Mouse (Mus musculus): ENCODE results near the gene Zfp266. TPM values are rescaled to one million over a fixed set of nuclear protein-coding genes. Genes with fewer than 3 reads are reported as not detected.

Gene Zfp266
- polyA plus RNA-seq, 1 experiment from 2014 or later, result 48.8 TPM

DNA sequence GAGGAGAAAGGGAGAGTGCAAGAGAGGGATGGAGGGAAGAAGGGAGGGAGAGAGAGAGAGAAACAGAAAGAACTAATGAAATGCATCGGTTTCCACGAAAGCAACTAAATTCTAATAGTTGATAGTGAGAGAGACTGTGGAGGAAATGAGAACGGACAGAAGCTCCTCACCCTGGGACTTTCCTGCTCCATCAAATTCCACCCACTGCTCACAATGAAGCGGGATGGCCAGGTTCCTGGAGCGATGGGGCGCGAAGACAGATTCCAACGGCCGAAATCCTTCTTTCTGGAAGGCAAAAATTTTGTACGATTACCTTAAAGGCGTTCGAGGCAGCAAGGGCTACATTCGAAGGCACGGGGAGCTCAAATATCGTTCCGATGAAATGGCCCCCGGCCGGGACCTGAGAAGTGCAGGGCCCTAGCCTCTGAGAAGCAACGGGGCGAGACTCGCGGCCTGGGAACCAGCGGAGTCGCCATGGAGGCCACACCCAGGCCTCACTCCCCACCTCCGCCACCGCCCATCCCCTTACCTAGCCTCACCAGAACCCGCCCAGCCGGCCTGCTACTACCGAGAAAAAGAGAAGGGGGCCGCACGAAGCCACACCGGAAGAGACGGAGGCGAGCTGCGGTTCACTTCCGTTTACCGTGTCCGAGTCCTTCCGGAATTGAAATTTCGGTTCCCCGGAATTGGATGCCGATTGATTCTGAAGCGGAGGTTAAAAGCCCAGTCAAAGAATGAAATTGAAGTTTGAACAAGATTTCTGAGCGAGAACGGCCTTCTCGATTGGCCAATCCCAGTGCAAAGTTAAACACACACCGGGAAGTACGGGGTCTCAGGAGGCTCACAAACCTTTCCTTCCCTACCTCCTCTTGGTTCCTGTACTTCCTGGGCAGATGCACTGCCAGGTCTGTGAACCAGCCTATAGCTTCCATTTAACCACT lies 61.6 kb downstream of the Zfp266 start, which contains the start of gene Zfp26:
Gene Zfp26, minus strand, starts transcription at position 786 of the 941 bp plus-strand sequence.
- Histone ChIP-seq H3K4me2 (ENCODE audit: low read length) (peak within 1 kb of the TSS; percentile 92), H3K27me3 (ENCODE audit: control insufficient read depth, insufficient read depth, low read length) (0 out of 2 replicates have a peak, but pooled peaks cover 3% of the 10 kb centered on the region), H3K4me3 (ENCODE audit: control insufficient read depth in 1 of 2, insufficient read depth in 1 of 2, low read depth in 1 of 2, low read length in 2 of 2) (peak within 1 kb of the TSS; percentile 79 to 89), H3K9me3 (ENCODE audit: control insufficient read depth, low read length) (no peaks in the 10 kb centered on the region), H3K4me1 (ENCODE audit: control insufficient read depth in 2 of 2, insufficient read depth in 2 of 2, low read length in 2 of 2) (peaks cover 2 to 7% of the 10 kb centered on the region in 2 experiments; a peak in 3 of 4 replicates), H3K36me3 (ENCODE audit: control insufficient read depth, insufficient read depth, low read length) (peaks cover 33% of the 10 kb centered on the region), H3K9ac (ENCODE audit: low read length) (peak within 1 kb of the TSS; percentile 87), H3K27ac (replicated peaks in 1 of 2; ENCODE audit: control insufficient read depth in 1 of 2, insufficient read depth in 1 of 2, low read depth in 2 of 2, low read length in 2 of 2) (peak within 1 kb of the TSS; percentile 66 to 80)
- under 1% methylated on average over 48 of the region's 48 CpGs for WGBS
- ATAC-seq (ENCODE audit: insufficient number of reproducible peaks, insufficient read depth, low FRiP score, low read depth), result peak; percentile 72

DNA sequence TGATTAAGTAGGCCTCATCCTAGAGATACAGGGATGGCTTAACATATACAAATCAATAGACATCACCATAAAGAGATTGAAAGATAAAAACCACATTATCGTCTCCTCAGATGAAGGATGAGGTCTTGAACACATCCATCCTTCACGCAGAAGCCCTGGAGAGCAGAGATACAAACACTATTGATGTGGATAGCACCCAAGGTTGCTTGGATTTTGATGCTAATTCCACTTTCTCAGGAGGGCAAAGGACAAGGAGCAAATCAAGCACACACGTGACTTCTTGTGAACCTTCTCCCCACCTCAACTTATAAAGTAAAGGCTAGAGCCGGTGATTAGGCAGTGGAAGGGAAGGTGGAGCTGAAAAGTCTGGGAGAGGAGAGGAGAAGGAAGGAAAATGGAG lies 67.6 kb downstream of the Zfp266 start:
- Histone ChIP-seq H3K27me3 (ENCODE audit: control insufficient read depth, insufficient read depth, low read length) (no peaks in the 10 kb centered on the region), H3K4me1 (ENCODE audit: control insufficient read depth in 2 of 2, insufficient read depth in 2 of 2, low read length in 2 of 2) (peaks cover 0 to 6% of the 10 kb centered on the region in 2 experiments; a peak in 2 of 4 replicates), H3K27ac (replicated peaks in 1 of 2; ENCODE audit: control insufficient read depth in 1 of 2, insufficient read depth in 1 of 2, low read depth in 2 of 2, low read length in 2 of 2) (no peak overlapping the region), H3K4me3 (ENCODE audit: control insufficient read depth in 1 of 2, insufficient read depth in 1 of 2, low read depth in 1 of 2, low read length in 2 of 2) (no peak overlapping the region), H3K4me2 (ENCODE audit: low read length) (no peak overlapping the region), H3K9ac (ENCODE audit: low read length) (no peak overlapping the region), H3K9me3 (ENCODE audit: control insufficient read depth, low read length) (no peaks in the 10 kb centered on the region), H3K36me3 (ENCODE audit: control insufficient read depth, insufficient read depth, low read length) (peaks cover 55% of the 10 kb centered on the region)
- ATAC-seq (ENCODE audit: insufficient number of reproducible peaks, insufficient read depth, low FRiP score, low read depth), result no peak
- 88% methylated on average over 4 of the region's 4 CpGs for WGBS

DNA sequence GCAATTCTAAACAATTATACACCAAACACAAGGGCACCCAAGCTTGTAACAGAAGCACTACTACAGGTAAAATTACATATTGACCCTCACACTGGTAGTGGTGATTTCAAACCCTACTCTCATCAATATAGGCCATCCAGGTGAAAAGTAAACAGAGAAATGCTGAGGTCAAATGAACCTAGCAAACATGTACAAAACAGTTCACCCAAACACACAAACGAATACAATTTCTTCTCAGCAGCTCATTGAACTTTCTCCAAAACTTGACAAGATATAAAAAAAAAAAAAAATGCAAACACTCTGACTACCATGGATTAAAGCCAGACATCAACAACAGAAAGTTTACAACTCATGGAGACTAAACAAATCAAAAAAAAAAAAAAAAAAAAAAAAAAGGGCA lies 69.7 kb downstream of the Zfp266 start:
- peaks cover 49% of the 10 kb centered on the region for H3K36me3 ChIP-seq (ENCODE audit: control insufficient read depth, insufficient read depth, low read length)
- no peak overlapping the region for H3K9ac ChIP-seq (ENCODE audit: low read length)
- no peaks in the 10 kb centered on the region for H3K9me3 ChIP-seq (ENCODE audit: control insufficient read depth, low read length)
- ATAC-seq (ENCODE audit: insufficient number of reproducible peaks, insufficient read depth, low FRiP score, low read depth), result no peak
- H3K4me2 ChIP-seq (ENCODE audit: low read length), result no peak overlapping the region
- no peaks in the 10 kb centered on the region for H3K27me3 ChIP-seq (ENCODE audit: control insufficient read depth, insufficient read depth, low read length)
- H3K4me3 ChIP-seq (ENCODE audit: control insufficient read depth in 1 of 2, insufficient read depth in 1 of 2, low read depth in 1 of 2, low read length in 2 of 2), result no peak overlapping the region
- no peak overlapping the region for H3K27ac ChIP-seq (replicated peaks in 1 of 2; ENCODE audit: control insufficient read depth in 1 of 2, insufficient read depth in 1 of 2, low read depth in 2 of 2, low read length in 2 of 2)
- WGBS, result 95% methylated on average over 1 of the region's 1 CpGs
- 0 out of 4 replicates have a peak, but pooled peaks cover 0 to 3% of the 10 kb centered on the region in 2 experiments for H3K4me1 ChIP-seq (ENCODE audit: control insufficient read depth in 2 of 2, insufficient read depth in 2 of 2, low read length in 2 of 2)

Other genes with a start within 250 kb of the Zfp266 start
- 0.19 TPM in 1 of 2 replicates, not detected in the other for gene Olfr39, start 239.1 kb downstream of the Zfp266 start, polyA plus RNA-seq (2014; fragmentation: Nextera tagmentation; extraction: Ambion mirVana)
- not detected in 2 replicates for gene Olfr873, start 222.9 kb downstream of the Zfp266 start, polyA plus RNA-seq (2014; fragmentation: Nextera tagmentation; extraction: Ambion mirVana)
- gene Olfr18, start 185.3 kb downstream of the Zfp266 start, polyA plus RNA-seq (2014; fragmentation: Nextera tagmentation; extraction: Ambion mirVana), result not detected in 2 replicates
- 38.7 and 40.5 TPM in 2 replicates for gene Zfp560, start 136.2 kb downstream of the Zfp266 start, polyA plus RNA-seq (2014; fragmentation: Nextera tagmentation; extraction: Ambion mirVana)
- gene Zfp26, start 61.3 kb downstream of the Zfp266 start, polyA plus RNA-seq (2014; fragmentation: Nextera tagmentation; extraction: Ambion mirVana), result 14.0 and 15.4 TPM in 2 replicates
- 13.4 and 15.7 TPM in 2 replicates for gene Zfp426, start 28.7 kb downstream of the Zfp266 start, polyA plus RNA-seq (2014; fragmentation: Nextera tagmentation; extraction: Ambion mirVana)
- gene Zfp846, start 59.9 kb upstream of the Zfp266 start, polyA plus RNA-seq (2014; fragmentation: Nextera tagmentation; extraction: Ambion mirVana), result 11.0 and 11.8 TPM in 2 replicates
- gene Ubl5, start 121.5 kb upstream of the Zfp266 start, polyA plus RNA-seq (2014; fragmentation: Nextera tagmentation; extraction: Ambion mirVana), result 345 and 375 TPM in 2 replicates
- 7.6 and 10.6 TPM in 2 replicates for gene Fbxl12, start 123.3 kb upstream of the Zfp266 start, polyA plus RNA-seq (2014; fragmentation: Nextera tagmentation; extraction: Ambion mirVana)
- 45.5 and 48.5 TPM in 2 replicates for gene Pin1, start 130.7 kb upstream of the Zfp266 start, polyA plus RNA-seq (2014; fragmentation: Nextera tagmentation; extraction: Ambion mirVana)
- gene Olfm2, start 224.9 kb upstream of the Zfp266 start, polyA plus RNA-seq (2014; fragmentation: Nextera tagmentation; extraction: Ambion mirVana), result 0.42 and 1.3 TPM in 2 replicates

All from heart, embryonic 14.5 days (tissue).